Mouse (Mus musculus): ENCODE measurements at regions not wholly inside any gene's neighbourhood (a gene's known extent, or its start where the extent isn't known, plus 50 kb on each side); places are given as distances from the start of the nearest gene placed in this dataset.

- 51% methylated on average over 7 of the region's 7 CpGs for whole genome bisulfite sequencing
- Histone ChIP-seq H3K4me1 (peaks cover 11% of the 10 kb centered on the region; the same call in 1 of the 2 replicates), H3K4me3 (replicated peaks) (no peak overlapping the region), H3K36me3 (no peaks in the 10 kb centered on the region), H3K27me3 (no peaks in the 10 kb centered on the region), H3K27ac (peak overlapping the region; percentile 66), H3K4me2 (no peak overlapping the region), H3K9me3 (replicated peaks) (no peaks in the 10 kb centered on the region), H3K9ac (no peak overlapping the region)
- ATAC-seq (replicated peaks; ENCODE audit: low FRiP score): peak; percentile 91
Measured at GRCm38 (mm10) chr13:112039422-112040145, 230.8 kb upstream of the Map3k1 start.

DNA sequence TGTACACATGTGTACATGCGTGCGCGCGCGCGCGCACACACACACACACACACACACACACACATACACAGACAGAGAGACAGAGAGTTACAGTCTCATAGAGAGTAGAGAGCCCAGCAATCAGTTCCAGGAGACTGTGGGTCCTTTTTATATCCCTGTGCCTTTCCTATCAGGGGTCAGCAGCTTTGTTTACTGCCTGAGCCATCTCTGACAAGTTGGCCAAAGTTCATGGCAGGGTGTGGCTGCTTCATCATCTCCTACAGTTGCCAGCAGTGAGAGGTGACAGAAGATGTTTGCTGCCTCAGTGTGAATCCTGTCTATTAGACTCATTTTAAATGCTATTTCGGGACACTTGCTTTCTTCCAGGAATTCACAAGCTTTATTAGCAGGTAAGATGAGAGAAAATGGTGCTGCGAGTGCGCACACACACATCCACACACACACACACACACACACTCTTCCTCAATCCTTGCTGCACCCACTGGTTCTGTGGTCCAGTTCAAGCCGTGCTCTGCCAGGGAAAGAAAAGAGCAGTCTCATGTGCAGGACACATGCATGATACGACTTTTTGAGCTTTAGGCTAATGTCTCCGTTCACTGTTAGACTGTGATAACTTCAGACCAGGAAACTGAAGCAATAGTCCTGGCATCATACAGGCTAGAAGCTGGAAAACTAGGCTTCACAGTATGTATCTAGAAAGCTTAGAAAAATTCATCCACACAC is 234.9 kb upstream of the Map3k1 start:
- H3K27me3 ChIP-seq: no peaks in the 10 kb centered on the region
- H3K4me1 ChIP-seq: peaks cover 19% of the 10 kb centered on the region; the same call in 1 of the 2 replicates
- no peak for ATAC-seq (replicated peaks; ENCODE audit: low FRiP score)
- H3K27ac ChIP-seq: no peak overlapping the region
- no peak overlapping the region for H3K9ac ChIP-seq
- WGBS: 94% methylated on average over 13 of the region's 13 CpGs
- H3K4me2 ChIP-seq: no peak overlapping the region
- H3K36me3 ChIP-seq: no peaks in the 10 kb centered on the region
- no peak overlapping the region for H3K4me3 ChIP-seq (replicated peaks)
- H3K9me3 ChIP-seq (replicated peaks): no peaks in the 10 kb centered on the region

GRCm38 (mm10) chr13:112044372-112044771 is 235.6 kb upstream of the Map3k1 start:
- ATAC-seq (replicated peaks; ENCODE audit: low FRiP score): no peak
- H3K27me3 ChIP-seq: no peaks in the 10 kb centered on the region
- WGBS: 52% methylated on average over 5 of the region's 5 CpGs
- H3K9ac ChIP-seq: no peak overlapping the region
- H3K36me3 ChIP-seq: no peaks in the 10 kb centered on the region
- H3K4me3 ChIP-seq (replicated peaks): no peak overlapping the region
- no peak overlapping the region for H3K4me2 ChIP-seq
- H3K4me1 ChIP-seq: peaks cover 15% of the 10 kb centered on the region; the same call in 1 of the 2 replicates
- no peaks in the 10 kb centered on the region for H3K9me3 ChIP-seq (replicated peaks)
- no peak overlapping the region for H3K27ac ChIP-seq

- no peak overlapping the region for H3K27ac ChIP-seq
- H3K4me3 ChIP-seq (replicated peaks): no peak overlapping the region
- no peaks in the 10 kb centered on the region for H3K9me3 ChIP-seq (replicated peaks)
- peaks cover 8% of the 10 kb centered on the region; the same call in 1 of the 2 replicates for H3K4me1 ChIP-seq
- H3K9ac ChIP-seq: no peak overlapping the region
- H3K4me2 ChIP-seq: no peak overlapping the region
- no peaks in the 10 kb centered on the region for H3K27me3 ChIP-seq
- WGBS: 75% methylated on average over 15 of the region's 15 CpGs
- H3K36me3 ChIP-seq: no peaks in the 10 kb centered on the region
- peak; percentile 69; the same call in 1 of the 2 replicates for ATAC-seq (replicated peaks; ENCODE audit: low FRiP score)
Measured at GRCm38 (mm10) chr13:112046247-112047211, 237.7 kb upstream of the Map3k1 start.

DNA sequence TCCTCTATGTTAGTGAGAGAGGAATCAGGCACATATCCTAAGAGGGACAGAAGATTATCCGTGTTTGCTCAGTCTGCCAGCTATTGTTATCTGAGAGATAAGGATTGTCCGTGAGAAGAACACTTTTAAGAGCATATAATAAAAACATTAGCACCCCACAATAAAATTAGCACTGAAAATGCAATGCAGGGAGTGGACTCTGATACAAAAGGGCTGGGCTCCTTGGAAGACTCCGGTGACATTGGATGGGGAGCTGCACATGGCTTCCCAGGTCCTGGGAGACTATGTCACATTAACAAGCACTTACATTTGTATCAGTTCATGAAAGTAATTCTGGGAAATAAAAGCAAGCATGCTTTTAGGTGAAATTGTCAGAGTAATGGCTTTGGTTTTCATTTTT is 238.6 kb upstream of the Map3k1 start:
- H3K4me2 ChIP-seq: no peak overlapping the region
- ATAC-seq (replicated peaks; ENCODE audit: low FRiP score): no peak
- peaks cover 8% of the 10 kb centered on the region; the same call in 1 of the 2 replicates for H3K4me1 ChIP-seq
- no peaks in the 10 kb centered on the region for H3K36me3 ChIP-seq
- WGBS: 61% methylated on average over 3 of the region's 3 CpGs
- H3K27me3 ChIP-seq: no peaks in the 10 kb centered on the region
- no peak overlapping the region for H3K4me3 ChIP-seq (replicated peaks)
- no peaks in the 10 kb centered on the region for H3K9me3 ChIP-seq (replicated peaks)
- no peak overlapping the region for H3K27ac ChIP-seq
- no peak overlapping the region for H3K9ac ChIP-seq

GRCm38 (mm10) chr13:112047874-112048273 is 239.1 kb upstream of the Map3k1 start:
- H3K4me3 ChIP-seq (replicated peaks): no peak overlapping the region
- no peaks in the 10 kb centered on the region for H3K9me3 ChIP-seq (replicated peaks)
- H3K27me3 ChIP-seq: no peaks in the 10 kb centered on the region
- no peak overlapping the region for H3K27ac ChIP-seq
- no peak overlapping the region for H3K4me2 ChIP-seq
- no peak overlapping the region for H3K9ac ChIP-seq
- no peak for ATAC-seq (replicated peaks; ENCODE audit: low FRiP score)
- no peaks in the 10 kb centered on the region for H3K36me3 ChIP-seq
- peaks cover 11% of the 10 kb centered on the region; the same call in 1 of the 2 replicates for H3K4me1 ChIP-seq
- WGBS: 76% methylated on average over 13 of the region's 13 CpGs

DNA sequence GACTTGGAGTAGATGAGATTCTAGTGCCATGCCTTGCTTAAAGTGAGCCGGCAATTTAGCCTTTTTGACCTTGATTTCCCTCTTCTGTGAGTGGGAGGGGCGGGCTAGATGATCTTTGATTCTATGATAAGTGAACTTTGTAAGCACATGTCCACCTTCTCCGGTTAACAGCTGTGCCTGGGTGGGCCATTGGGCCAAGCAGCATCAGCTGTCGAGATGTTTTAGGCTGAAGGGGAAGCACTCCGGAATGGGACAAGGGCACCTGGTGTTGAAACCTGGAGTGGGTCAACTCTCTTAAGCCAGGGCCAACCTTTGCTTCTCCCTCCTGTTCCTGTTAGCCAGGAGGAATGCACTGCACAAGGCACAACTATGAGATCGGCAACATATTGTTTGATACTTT is 239.5 kb upstream of the Map3k1 start:
- no peaks in the 10 kb centered on the region for H3K27me3 ChIP-seq
- H3K9me3 ChIP-seq (replicated peaks): no peaks in the 10 kb centered on the region
- no peak for ATAC-seq (replicated peaks; ENCODE audit: low FRiP score)
- H3K9ac ChIP-seq: no peak overlapping the region
- no peak overlapping the region for H3K4me3 ChIP-seq (replicated peaks)
- no peak overlapping the region for H3K4me2 ChIP-seq
- H3K27ac ChIP-seq: no peak overlapping the region
- H3K36me3 ChIP-seq: no peaks in the 10 kb centered on the region
- WGBS: 84% methylated on average over 6 of the region's 6 CpGs
- peaks cover 11% of the 10 kb centered on the region; the same call in 1 of the 2 replicates for H3K4me1 ChIP-seq

DNA sequence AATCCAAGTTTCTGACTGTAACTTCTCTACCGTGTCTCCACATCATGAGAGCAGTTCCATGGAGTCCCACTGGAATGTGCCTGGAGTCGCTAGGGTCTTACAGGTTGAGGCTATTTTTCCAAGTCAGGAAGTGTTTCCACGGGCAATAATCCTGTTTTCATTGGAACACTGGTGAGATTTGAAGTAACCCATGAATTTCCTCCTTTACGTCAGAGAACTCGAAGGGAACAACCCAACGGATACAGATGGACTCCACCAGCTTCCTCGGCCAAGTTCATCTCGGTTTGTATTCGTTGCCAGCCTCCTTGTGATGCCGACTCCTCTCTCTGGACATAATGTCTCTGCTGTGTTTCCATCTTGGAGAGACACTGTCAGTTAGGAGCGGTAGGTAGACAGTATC is 237.4 kb upstream of the Ankrd55 start:
- peaks cover 7% of the 10 kb centered on the region; the same call in 1 of the 2 replicates for H3K4me1 ChIP-seq
- no peak overlapping the region for H3K27ac ChIP-seq
- WGBS: 88% methylated on average over 11 of the region's 11 CpGs
- no peaks in the 10 kb centered on the region for H3K36me3 ChIP-seq
- no peak overlapping the region for H3K9ac ChIP-seq
- no peaks in the 10 kb centered on the region for H3K9me3 ChIP-seq (replicated peaks)
- no peak overlapping the region for H3K4me3 ChIP-seq (replicated peaks)
- no peak overlapping the region for H3K4me2 ChIP-seq
- H3K27me3 ChIP-seq: no peaks in the 10 kb centered on the region
- ATAC-seq (replicated peaks; ENCODE audit: low FRiP score): no peak

- H3K27ac ChIP-seq: no peak overlapping the region
- H3K36me3 ChIP-seq: no peaks in the 10 kb centered on the region
- 90% methylated on average over 3 of the region's 3 CpGs for WGBS
- no peak overlapping the region for H3K4me3 ChIP-seq (replicated peaks)
- H3K27me3 ChIP-seq: no peaks in the 10 kb centered on the region
- H3K4me2 ChIP-seq: no peak overlapping the region
- H3K9me3 ChIP-seq (replicated peaks): no peaks in the 10 kb centered on the region
- H3K4me1 ChIP-seq: 0 out of 2 replicates have a peak, but pooled peaks cover 3% of the 10 kb centered on the region
- H3K9ac ChIP-seq: no peak overlapping the region
- ATAC-seq (replicated peaks; ENCODE audit: low FRiP score): no peak
Measured at GRCm38 (mm10) chr13:112052011-112052410, 236.2 kb upstream of the Ankrd55 start.

DNA sequence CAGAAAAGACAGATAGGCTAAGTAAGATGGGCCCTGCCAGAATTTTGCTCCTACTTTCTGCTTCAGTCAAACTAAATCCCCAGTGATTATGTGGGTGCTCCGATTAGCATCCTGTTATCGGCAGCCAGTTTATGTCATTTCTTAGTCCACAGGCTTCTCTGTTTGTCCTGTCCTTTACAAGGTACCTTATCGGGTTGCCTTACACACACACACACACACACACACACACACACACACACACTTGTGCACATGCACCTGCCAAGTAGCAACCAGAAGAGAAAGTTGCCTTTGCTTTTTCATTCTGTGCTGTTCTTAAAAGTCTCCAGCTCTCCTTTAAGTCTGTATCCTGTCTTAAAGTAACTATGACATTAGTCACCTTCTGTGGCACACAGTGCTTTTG is 235.8 kb upstream of the Ankrd55 start:
- 78% methylated on average over 3 of the region's 3 CpGs for WGBS
- no peaks in the 10 kb centered on the region for H3K36me3 ChIP-seq
- no peak overlapping the region for H3K4me3 ChIP-seq (replicated peaks)
- no peak for ATAC-seq (replicated peaks; ENCODE audit: low FRiP score)
- H3K4me2 ChIP-seq: no peak overlapping the region
- no peak overlapping the region for H3K9ac ChIP-seq
- H3K27me3 ChIP-seq: no peaks in the 10 kb centered on the region
- H3K9me3 ChIP-seq (replicated peaks): no peaks in the 10 kb centered on the region
- no peak overlapping the region for H3K27ac ChIP-seq
- 0 out of 2 replicates have a peak, but pooled peaks cover 3% of the 10 kb centered on the region for H3K4me1 ChIP-seq

DNA sequence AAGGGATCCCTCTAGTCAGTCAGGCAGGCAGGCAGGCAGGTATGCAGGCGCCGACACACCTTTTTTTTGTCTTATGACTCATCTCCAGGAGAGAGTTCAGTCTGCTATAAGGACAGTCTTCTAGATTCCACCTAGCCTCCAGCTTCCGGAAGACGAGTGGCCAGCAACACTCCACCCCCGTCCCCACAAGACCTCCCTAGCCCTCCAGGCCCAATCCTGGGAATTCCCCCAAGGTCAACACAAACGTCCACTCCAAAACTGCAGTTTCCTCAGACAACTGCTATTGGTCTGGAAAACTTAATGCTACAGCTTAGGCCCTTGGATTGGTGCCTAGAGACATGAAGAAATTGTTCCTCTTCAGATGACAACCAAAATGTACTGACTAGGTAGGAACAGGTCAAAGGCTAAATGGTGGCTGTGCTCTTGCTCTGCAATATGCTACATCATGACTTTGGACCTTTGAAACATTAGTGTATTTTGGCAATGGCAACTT is 233.3 kb upstream of the Ankrd55 start:
- H3K4me1 ChIP-seq: 0 out of 2 replicates have a peak, but pooled peaks cover 5% of the 10 kb centered on the region
- no peaks in the 10 kb centered on the region for H3K27me3 ChIP-seq
- H3K4me3 ChIP-seq (replicated peaks): no peak overlapping the region
- H3K27ac ChIP-seq: no peak overlapping the region
- WGBS: 65% methylated on average over 6 of the region's 6 CpGs
- no peak overlapping the region for H3K9ac ChIP-seq
- no peak for ATAC-seq (replicated peaks; ENCODE audit: low FRiP score)
- H3K4me2 ChIP-seq: no peak overlapping the region
- no peaks in the 10 kb centered on the region for H3K9me3 ChIP-seq (replicated peaks)
- no peaks in the 10 kb centered on the region for H3K36me3 ChIP-seq

Data from kidney, embryonic 15.5 days (tissue).